Mouse (Mus musculus): ENCODE measurements around the gene Tbkbp1. TPM values are rescaled to one million over a fixed set of nuclear protein-coding genes. Genes with fewer than 3 reads are reported as not detected.
"Not testable (repeated sequence)": the region's sequence is repeated elsewhere in the genome, so short reads cannot be mapped to it uniquely, and the experiment has no call there.

Gene Tbkbp1
- polyA plus RNA-seq (2015; fragmentation: Nextera tagmentation; extraction: Ambion mirVana), result 3.8 and 4.2 TPM in 2 replicates

- peak within 1 kb of the TSS; percentile 81 for H3K27ac ChIP-seq
- 0 out of 2 replicates have a peak, but pooled peaks cover 3% of the 10 kb centered on the region for H3K27me3 ChIP-seq (replicated peaks)
- peak; percentile 19; the same call in 1 of the 2 replicates for ATAC-seq
- peak within 1 kb of the TSS; percentile 72 for H3K4me3 ChIP-seq (replicated peaks)
- H3K4me2 ChIP-seq (replicated peaks), result peak within 1 kb of the TSS; percentile 96
- H3K9ac ChIP-seq, result peak within 1 kb of the TSS; percentile 65
- H3K36me3 ChIP-seq, result peaks cover 4% of the 10 kb centered on the region; the same call in 1 of the 2 replicates
- peaks cover 37% of the 10 kb centered on the region for H3K4me1 ChIP-seq (replicated peaks)
- no peaks in the 10 kb centered on the region for H3K9me3 ChIP-seq
- 1% methylated on average over 25 of the region's 64 CpGs for WGBS
Measured at GRCm38 (mm10) chr11:97151343-97151801, at the start of gene Tbkbp1. Gene Tbkbp1, minus strand, starts transcription at chr11:97151495.

- H3K9me3 ChIP-seq, result no peaks in the 10 kb centered on the region
- 70% methylated on average over 6 of the region's 6 CpGs for WGBS
- no peaks in the 10 kb centered on the region for H3K27me3 ChIP-seq (replicated peaks)
- no peak overlapping the region for H3K9ac ChIP-seq
- H3K4me2 ChIP-seq (replicated peaks), result no peak overlapping the region
- H3K27ac ChIP-seq, result no peak overlapping the region
- no peaks in the 10 kb centered on the region for H3K4me1 ChIP-seq (replicated peaks)
- no peaks in the 10 kb centered on the region for H3K36me3 ChIP-seq
- no peak for ATAC-seq
- H3K4me3 ChIP-seq (replicated peaks), result no peak overlapping the region
Measured at GRCm38 (mm10) chr11:97199519-97199918, 48.2 kb upstream of the Tbkbp1 start.

GRCm38 (mm10) chr11:97198601-97199000, 47.3 kb upstream of the Tbkbp1 start:
- H3K9ac ChIP-seq, result no peak overlapping the region
- no peaks in the 10 kb centered on the region for H3K4me1 ChIP-seq (replicated peaks)
- H3K4me3 ChIP-seq (replicated peaks), result no peak overlapping the region
- H3K9me3 ChIP-seq, result no peaks in the 10 kb centered on the region
- H3K36me3 ChIP-seq, result no peaks in the 10 kb centered on the region
- ATAC-seq, result no peak
- no peak overlapping the region for H3K4me2 ChIP-seq (replicated peaks)
- H3K27me3 ChIP-seq (replicated peaks), result no peaks in the 10 kb centered on the region
- no peak overlapping the region for H3K27ac ChIP-seq
- WGBS, result 32% methylated on average over 5 of the region's 5 CpGs

- Histone ChIP-seq H3K27ac (no peak overlapping the region), H3K4me2 (replicated peaks) (no peak overlapping the region), H3K9me3 (no peaks in the 10 kb centered on the region), H3K9ac (no peak overlapping the region), H3K4me1 (replicated peaks) (no peaks in the 10 kb centered on the region), H3K27me3 (replicated peaks) (no peaks in the 10 kb centered on the region), H3K4me3 (replicated peaks) (no peak overlapping the region), H3K36me3 (no peaks in the 10 kb centered on the region)
- WGBS, result 81% methylated on average over 8 of the region's 8 CpGs
- no peak for ATAC-seq
Measured at GRCm38 (mm10) chr11:97197021-97197420, 45.7 kb upstream of the Tbkbp1 start.

GRCm38 (mm10) chr11:97196541-97196940, 45.2 kb upstream of the Tbkbp1 start:
- H3K4me1 ChIP-seq (replicated peaks), result no peaks in the 10 kb centered on the region
- H3K27ac ChIP-seq, result no peak overlapping the region
- H3K9me3 ChIP-seq, result no peaks in the 10 kb centered on the region
- no peak overlapping the region for H3K4me3 ChIP-seq (replicated peaks)
- no peak overlapping the region for H3K9ac ChIP-seq
- H3K4me2 ChIP-seq (replicated peaks), result no peak overlapping the region
- 77% methylated on average over 12 of the region's 12 CpGs for WGBS
- ATAC-seq, result no peak
- no peaks in the 10 kb centered on the region for H3K36me3 ChIP-seq
- H3K27me3 ChIP-seq (replicated peaks), result no peaks in the 10 kb centered on the region

GRCm38 (mm10) chr11:97192621-97192951, 41.3 kb upstream of the Tbkbp1 start:
- Histone ChIP-seq H3K27ac (no peak overlapping the region), H3K4me2 (replicated peaks) (no peak overlapping the region), H3K27me3 (replicated peaks) (no peaks in the 10 kb centered on the region), H3K4me1 (replicated peaks) (no peaks in the 10 kb centered on the region), H3K9me3 (no peaks in the 10 kb centered on the region), H3K36me3 (no peaks in the 10 kb centered on the region), H3K4me3 (replicated peaks) (no peak overlapping the region), H3K9ac (no peak overlapping the region)
- ATAC-seq, result no peak

GRCm38 (mm10) chr11:97191915-97192620, 40.8 kb upstream of the Tbkbp1 start:
- Histone ChIP-seq H3K4me1 (replicated peaks) (no peaks in the 10 kb centered on the region), H3K9ac (no peak overlapping the region), H3K4me2 (replicated peaks) (no peak overlapping the region), H3K36me3 (no peaks in the 10 kb centered on the region), H3K27ac (no peak overlapping the region), H3K27me3 (replicated peaks) (no peaks in the 10 kb centered on the region), H3K9me3 (no peaks in the 10 kb centered on the region), H3K4me3 (replicated peaks) (no peak overlapping the region)
- WGBS, result 67% methylated on average over 6 of the region's 6 CpGs
- ATAC-seq, result no peak

GRCm38 (mm10) chr11:97190992-97191391, 39.7 kb upstream of the Tbkbp1 start:
- no peak for ATAC-seq
- no peak overlapping the region for H3K4me3 ChIP-seq (replicated peaks)
- no peaks in the 10 kb centered on the region for H3K4me1 ChIP-seq (replicated peaks)
- no peak overlapping the region for H3K4me2 ChIP-seq (replicated peaks)
- no peak overlapping the region for H3K27ac ChIP-seq
- no peaks in the 10 kb centered on the region for H3K36me3 ChIP-seq
- H3K27me3 ChIP-seq (replicated peaks), result no peaks in the 10 kb centered on the region
- H3K9ac ChIP-seq, result no peak overlapping the region
- H3K9me3 ChIP-seq, result no peaks in the 10 kb centered on the region
- 90% methylated on average over 6 of the region's 6 CpGs for WGBS

GRCm38 (mm10) chr11:97189645-97190044, 38.4 kb upstream of the Tbkbp1 start:
- H3K27ac ChIP-seq; H3K4me1 ChIP-seq (replicated peaks); H3K9ac ChIP-seq; H3K4me3 ChIP-seq (replicated peaks); H3K27me3 ChIP-seq (replicated peaks); H3K9me3 ChIP-seq; H3K36me3 ChIP-seq; H3K4me2 ChIP-seq (replicated peaks); ATAC-seq: not testable (repeated sequence)
- 94% methylated on average over 6 of the region's 6 CpGs for WGBS

GRCm38 (mm10) chr11:97189231-97189630, 37.9 kb upstream of the Tbkbp1 start:
- H3K27ac ChIP-seq, result peak overlapping the region; percentile 95; the same call in 1 of the 2 replicates

GRCm38 (mm10) chr11:97188643-97188955, 37.3 kb upstream of the Tbkbp1 start:
- peak overlapping the region; percentile 90 for H3K4me3 ChIP-seq (replicated peaks)
- H3K4me1 ChIP-seq (replicated peaks), result peaks cover 3% of the 10 kb centered on the region
- H3K4me2 ChIP-seq (replicated peaks), result peak overlapping the region; percentile 76
- no peaks in the 10 kb centered on the region for H3K27me3 ChIP-seq (replicated peaks)
- no peaks in the 10 kb centered on the region for H3K9me3 ChIP-seq
- 0% methylated on average over 15 of the region's 15 CpGs for WGBS
- H3K9ac ChIP-seq, result peak overlapping the region; percentile 69
- ATAC-seq, result no peak
- H3K36me3 ChIP-seq, result peaks cover 10% of the 10 kb centered on the region
- H3K27ac ChIP-seq, result peak overlapping the region; percentile 95

More at GRCm38 (mm10) chr11:97189231-97189630, 37.9 kb upstream of the Tbkbp1 start:
- 31% methylated on average over 3 of the region's 3 CpGs for WGBS
- Histone ChIP-seq H3K9me3 (no peaks in the 10 kb centered on the region), H3K27me3 (replicated peaks) (no peaks in the 10 kb centered on the region), H3K4me1 (replicated peaks) (peaks cover under 1% of the 10 kb centered on the region), H3K4me2 (replicated peaks) (peak overlapping the region; percentile 76), H3K36me3 (peaks cover 8% of the 10 kb centered on the region), H3K9ac (no peak overlapping the region), H3K4me3 (replicated peaks) (peak overlapping the region; percentile 90)
- ATAC-seq, result no peak

GRCm38 (mm10) chr11:97187764-97188642, 36.7 kb upstream of the Tbkbp1 start, which contains the start of gene Kpnb1:
Gene Kpnb1, minus strand, starts transcription at chr11:97187881.
- Histone ChIP-seq H3K27ac (peak within 1 kb of the TSS; percentile 98), H3K9me3 (no peaks in the 10 kb centered on the region), H3K4me1 (replicated peaks) (peaks cover 3% of the 10 kb centered on the region), H3K9ac (peak within 1 kb of the TSS; percentile 92), H3K4me2 (replicated peaks) (peak within 1 kb of the TSS; percentile 76), H3K36me3 (peaks cover 10% of the 10 kb centered on the region), H3K4me3 (replicated peaks) (peak within 1 kb of the TSS; percentile 90), H3K27me3 (replicated peaks) (no peaks in the 10 kb centered on the region)
- under 1% methylated on average over 97 of the region's 101 CpGs for WGBS
- peak; percentile 95 for ATAC-seq

All from intestine, embryonic 15.5 days (tissue).